Mouse (Mus musculus) MEL (cell line): ENCODE measurements at regions not wholly inside any gene's neighbourhood (a gene's known extent, or its start where the extent isn't known, plus 50 kb on each side); places are given as distances from the start of the nearest gene placed in this dataset.

Source experiments
- DNase-seq: peaks from one replicate; pipeline ENCODE4 v3.0.0; 2011; ENCODE audit warnings: low read depth, low spot score
- H3K27ac ChIP-seq: 2 replicates; pipeline ENCODE4 v1.5.1; 2012; ENCODE audit warnings: low read depth, mild to moderate bottlenecking, control low read depth, low read length, moderate library complexity; ENCODE audit not compliant: control insufficient read depth
- H3K27me3 ChIP-seq, 2 experiments: fragments of 150-350 bp in 1 of 2; sonication (generic) in 1 of 2; 2 replicates each; pipeline ENCODE4 v1.6.1; 2012; ENCODE audit warnings: low read length in 2 of 2, mild to moderate bottlenecking in 2 of 2, improper control_type of control experiment in 1 of 2, moderate library complexity in 1 of 2; ENCODE audit not compliant: insufficient read depth in 2 of 2, control insufficient read depth in 1 of 2
- H3K36me3 ChIP-seq, 2 experiments: 2 replicates each; pipeline ENCODE4 v1.6.1; 2012 to 2014; ENCODE audit warnings: low read length in 2 of 2, improper control_type of control experiment in 1 of 2, inconsistent platforms in 1 of 2, mild to moderate bottlenecking in 1 of 2; ENCODE audit not compliant: insufficient read depth in 2 of 2, control insufficient read depth in 1 of 2
- H3K4me1 ChIP-seq, 2 experiments: fragments of 150-350 bp in 1 of 2; sonication (generic) in 1 of 2; 2 replicates each; pipeline ENCODE4 v1.6.1; 2012; ENCODE audit warnings: low read length in 2 of 2, improper control_type of control experiment in 1 of 2, mild to moderate bottlenecking in 1 of 2; ENCODE audit not compliant: insufficient read depth in 2 of 2, control insufficient read depth in 1 of 2
- H3K4me3 ChIP-seq, 2 experiments: fragments of 150-350 bp in 1 of 2; sonication (generic) in 1 of 2; 2 replicates each; pipeline ENCODE4 v1.5.1; 2012; ENCODE audit warnings: low read depth in 2 of 2, low read length in 2 of 2, mild to moderate bottlenecking in 2 of 2, moderate library complexity in 2 of 2, control low read depth in 1 of 2, improper control_type of control experiment in 1 of 2; ENCODE audit not compliant: control insufficient read depth in 1 of 2, insufficient read depth in 1 of 2
- H3K79me2 ChIP-seq: 2 replicates; pipeline ENCODE4 v1.6.1; 2012; ENCODE audit warnings: mild to moderate bottlenecking, low read length, moderate library complexity; ENCODE audit not compliant: control insufficient read depth, poor library complexity, insufficient read depth
- H3K9ac ChIP-seq: 2 replicates; pipeline ENCODE4 v1.6.1; 2012; ENCODE audit warnings: low read depth, mild to moderate bottlenecking, control low read depth, low read length, moderate library complexity; ENCODE audit not compliant: control insufficient read depth, poor library complexity, severe bottlenecking
- H3K9me3 ChIP-seq: fragments of 150-350 bp; sonication (generic); replicated peaks from 2 replicates; pipeline ENCODE4 v1.6.1; 2012; ENCODE audit warnings: mild to moderate bottlenecking, low read length, improper control_type of control experiment, moderate library complexity; ENCODE audit not compliant: insufficient read depth
- BHLHE40 ChIP-seq: IDR thresholded peaks from 2 replicates; pipeline ENCODE4 v1.6.1; 2012; ENCODE audit warnings: low read depth, mild to moderate bottlenecking, inconsistent platforms, low read length, improper control_type of control experiment, borderline replicate concordance
- CHD1 ChIP-seq: IDR thresholded peaks from 2 replicates; pipeline ENCODE4 v1.6.1; 2012; ENCODE audit warnings: low read depth, mild to moderate bottlenecking, inconsistent platforms, low read length, improper control_type of control experiment
- CTCF ChIP-seq, 3 experiments: IDR thresholded peaks in 2 of 3; conservative IDR thresholded peaks in 1 of 3; 2 replicates each; pipeline ENCODE4 v1.5.1; 2011 to 2012; ENCODE audit warnings: low read length in 3 of 3, low read depth in 2 of 3, mild to moderate bottlenecking in 2 of 3, improper control_type of control experiment in 1 of 3, inconsistent platforms in 1 of 3, mixed read lengths in 1 of 3, moderate library complexity in 1 of 3; ENCODE audit not compliant: control insufficient read depth in 1 of 3, insufficient read depth in 1 of 3, poor library complexity in 1 of 3, severe bottlenecking in 1 of 3
- E2F4 ChIP-seq: IDR thresholded peaks from 2 replicates; pipeline ENCODE4 v1.6.1; 2011; ENCODE audit warnings: low read depth, low read length, improper control_type of control experiment, borderline replicate concordance
- EP300 ChIP-seq, 2 experiments: IDR thresholded peaks; 2 replicates each; pipeline ENCODE4 v1.6.1; 2011; ENCODE audit warnings: improper control_type of control experiment in 2 of 2, low read length in 2 of 2, low read depth in 1 of 2, mild to moderate bottlenecking in 1 of 2
- ETS1 ChIP-seq: IDR thresholded peaks from 2 replicates; pipeline ENCODE4 v1.6.1; 2012; ENCODE audit warnings: low read depth, mild to moderate bottlenecking, inconsistent platforms, low read length, improper control_type of control experiment, moderate library complexity
- GABPA ChIP-seq: IDR thresholded peaks from 2 replicates; pipeline ENCODE4 v1.6.1; 2012; ENCODE audit warnings: low read depth, mild to moderate bottlenecking, inconsistent platforms, low read length, improper control_type of control experiment, moderate library complexity
- JUND ChIP-seq: IDR thresholded peaks from 2 replicates; pipeline ENCODE4 v1.6.1; 2011; ENCODE audit warnings: low read depth, mild to moderate bottlenecking, improper control_type of control experiment, low read length
- KAT2A ChIP-seq: conservative IDR thresholded peaks from 2 replicates; pipeline ENCODE4 v1.6.1; 2012; ENCODE audit warnings: low read depth, low read length, improper control_type of control experiment, inconsistent platforms
- MAZ ChIP-seq: IDR thresholded peaks from 2 replicates; pipeline ENCODE4 v1.6.1; 2012; ENCODE audit warnings: low read depth, mild to moderate bottlenecking, inconsistent platforms, low read length, improper control_type of control experiment
- MXI1 ChIP-seq: IDR thresholded peaks from 2 replicates; pipeline ENCODE4 v1.6.1; 2011; ENCODE audit warnings: mild to moderate bottlenecking, low read depth, low read length, improper control_type of control experiment
- MYB ChIP-seq: IDR thresholded peaks from 2 replicates; pipeline ENCODE4 v1.6.1; 2011; ENCODE audit warnings: mild to moderate bottlenecking, low read depth, low read length, improper control_type of control experiment
- NELFE ChIP-seq: IDR thresholded peaks from 2 replicates; pipeline ENCODE4 v1.6.1; 2011; ENCODE audit warnings: low read depth, low read length, improper control_type of control experiment
- NRF1 ChIP-seq: IDR thresholded peaks from 2 replicates; pipeline ENCODE4 v1.6.1; 2014; ENCODE audit warnings: low read depth, mild to moderate bottlenecking, inconsistent platforms, low read length, improper control_type of control experiment, moderate library complexity; ENCODE audit not compliant: poor library complexity, insufficient read depth, severe bottlenecking
- POLR2AphosphoS2 ChIP-seq: IDR thresholded peaks from 2 replicates; pipeline ENCODE4 v1.6.1; 2011; ENCODE audit warnings: low read length, improper control_type of control experiment
- SIN3A ChIP-seq: IDR thresholded peaks from 2 replicates; pipeline ENCODE4 v1.6.1; 2012; ENCODE audit warnings: low read length, improper control_type of control experiment, inconsistent platforms
- TAL1 ChIP-seq: IDR thresholded peaks from 2 replicates; pipeline ENCODE4 v1.6.1; 2012; ENCODE audit warnings: mild to moderate bottlenecking, inconsistent platforms, low read length, moderate library complexity, mixed read lengths
- TBP ChIP-seq: IDR thresholded peaks from 2 replicates; pipeline ENCODE4 v1.8.0; 2011; ENCODE audit warnings: low read depth, low read length, improper control_type of control experiment
- TCF12 ChIP-seq: IDR thresholded peaks from 2 replicates; pipeline ENCODE4 v1.6.1; 2014; ENCODE audit warnings: low read depth, mild to moderate bottlenecking, inconsistent platforms, low read length, improper control_type of control experiment, moderate library complexity
- USF2 ChIP-seq, 2 experiments: IDR thresholded peaks; 2 replicates each; pipeline ENCODE4 v1.6.1; 2011 to 2012; ENCODE audit warnings: improper control_type of control experiment in 2 of 2, low read length in 2 of 2, borderline replicate concordance in 1 of 2, inconsistent platforms in 1 of 2, low read depth in 1 of 2, mild to moderate bottlenecking in 1 of 2; ENCODE audit not compliant: insufficient read depth in 1 of 2
- ZKSCAN1 ChIP-seq: IDR thresholded peaks from 2 replicates; pipeline ENCODE4 v1.6.1; 2012; ENCODE audit warnings: low read depth, mild to moderate bottlenecking, inconsistent platforms, low read length, improper control_type of control experiment, moderate library complexity

DNA sequence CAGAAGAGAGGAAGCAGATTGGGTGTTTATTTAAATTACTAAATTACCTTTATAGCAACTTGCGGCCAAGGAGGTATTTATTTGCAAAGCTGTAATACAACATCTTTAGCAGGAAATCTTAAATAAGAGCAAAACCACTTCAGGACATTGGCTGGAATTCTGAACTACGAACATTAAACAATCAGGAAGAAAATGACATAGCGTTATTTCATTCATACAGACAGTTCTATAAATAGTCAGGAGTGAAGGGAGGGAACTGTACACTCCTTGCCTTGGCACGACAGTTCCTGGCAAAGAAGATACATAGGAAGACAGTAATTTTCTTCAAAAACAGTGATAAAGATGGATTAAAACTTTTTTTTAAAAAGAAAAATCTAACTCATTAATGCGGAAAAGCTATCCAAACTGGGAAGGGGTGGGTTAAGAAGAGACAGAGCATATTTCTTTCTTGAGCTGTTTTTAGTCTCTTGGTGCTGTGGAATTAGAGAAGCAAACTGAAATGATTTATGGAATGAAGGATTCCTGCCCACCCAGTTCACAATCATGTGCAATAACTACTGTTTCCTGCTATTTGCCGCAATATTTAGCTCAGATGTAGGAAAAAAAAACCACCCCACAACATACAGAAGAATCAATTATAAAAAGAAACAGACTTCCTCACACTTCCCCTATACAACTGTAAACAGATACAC is 147.9 kb downstream of the Mbl2 start:
- Histone ChIP-seq H3K79me2 (no peaks in the 10 kb centered on the region), H3K27me3 (no peaks in the 10 kb centered on the region), H3K36me3 (no peaks in the 10 kb centered on the region), H3K4me3 (no peak overlapping the region), H3K9me3 (no peaks in the 10 kb centered on the region), H3K4me1 (no peaks in the 10 kb centered on the region), H3K27ac (no peak overlapping the region), H3K9ac (no peak overlapping the region)
- DNase-seq = no peak
- TF ChIP-seq SIN3A = no peak
- no peak for TF ChIP-seq BHLHE40
- no peak for TF ChIP-seq CTCF (IDR thresholded peaks at IDR 0.05 in 2 of 3, conservative IDR thresholded peaks at IDR 0.05 in 1 of 3; ENCODE audit: control insufficient read depth in 1 of 3, insufficient read depth in 1 of 3, low read depth in 2 of 3, low read length in 3 of 3, poor library complexity in 1 of 3, severe bottlenecking in 1 of 3)
- no peak for TF ChIP-seq GABPA
- TF ChIP-seq EP300 (IDR thresholded peaks at IDR 0.05; ENCODE audit: low read depth in 1 of 2, low read length in 2 of 2) = no peak
- TF ChIP-seq NRF1 = no peak
- TF ChIP-seq TAL1 = no peak
- TF ChIP-seq CHD1 = no peak
- no peak for TF ChIP-seq ETS1
- no peak for TF ChIP-seq KAT2A
- no peak for TF ChIP-seq MXI1
- no peak for TF ChIP-seq JUND
- TF ChIP-seq MYB = no peak
- TF ChIP-seq TBP = no peak
- TF ChIP-seq NELFE = no peak
- no peak for TF ChIP-seq TCF12
- no peak for TF ChIP-seq E2F4
- TF ChIP-seq POLR2AphosphoS2 = no peak
- TF ChIP-seq USF2 (IDR thresholded peaks at IDR 0.05; ENCODE audit: borderline replicate concordance in 1 of 2, insufficient read depth in 1 of 2, low read depth in 1 of 2, low read length in 2 of 2) = no peak
- no peak for TF ChIP-seq ZKSCAN1

- H3K4me1 ChIP-seq = no peaks in the 10 kb centered on the region
- H3K4me3 ChIP-seq = no peak overlapping the region
- TF ChIP-seq BHLHE40 (no peak), NRF1 (no peak), MAZ (no peak)
- TF ChIP-seq, all 39 proteins: peak for 0
- no peaks in the 10 kb centered on the region for H3K9me3 ChIP-seq
- DNase-seq = no peak
- H3K36me3 ChIP-seq = no peaks in the 10 kb centered on the region
- no peak overlapping the region for H3K9ac ChIP-seq
- no peaks in the 10 kb centered on the region for H3K27me3 ChIP-seq
- H3K79me2 ChIP-seq = no peaks in the 10 kb centered on the region
- H3K27ac ChIP-seq = no peak overlapping the region
Observed at GRCm38 (mm10) chr19:30393791-30394190, 155.7 kb downstream of the Dkk1 start.
